ENCODE assay signal across 9 mouse cellular contexts in genomic region chr4:34429456-34430235, GRCm38 (mm10).
A peak's percentile ranks its signal among the peaks of the same experiment; 100 is the strongest.
DNase-seq lines count a peak whose midpoint lies in the region; ATAC-seq and TF ChIP-seq lines count a peak whose summit lies in the region.
"Had no signal": no experiment of that assay in that cellular context is flagged by ENCODE, and none has a peak within 500 bp of the region (broad histone marks: within the 10 kb centered on the region; RNA-seq: fewer than 3 reads in every experiment).

No protein-coding gene starts in this region.

- H3K9me3 ChIP-seq in hindbrain, embryonic 14.5 days (ENCODE audit: control insufficient read depth, low read length): no peaks in the 10 kb centered on the region
- H3K9me3 ChIP-seq in hindbrain, embryonic 12.5 days (replicated peaks): no peaks in the 10 kb centered on the region
- H3K9me3 ChIP-seq: limb, embryonic 13.5 days had no signal

- no peaks in the 10 kb centered on the region for H3K4me1 ChIP-seq in hindbrain, embryonic 14.5 days (replicated peaks; ENCODE audit: control insufficient read depth, insufficient read depth, low read length)
- no peaks in the 10 kb centered on the region for H3K4me1 ChIP-seq in hindbrain, embryonic 12.5 days
- no peaks in the 10 kb centered on the region for H3K4me1 ChIP-seq in kidney, adult 2 months (ENCODE audit: control insufficient read depth, insufficient read depth, low read length)
- H3K4me1 ChIP-seq: limb, embryonic 13.5 days had no signal

- DNase-seq in hindbrain, embryonic 14.5 days (ENCODE audit: low spot score): peak; percentile 15
- DNase-seq in MN1 (ENCODE audit: low spot score): peak; percentile 7
- peak; percentile 5 for DNase-seq in induced T-regulatory cell, adult 2 months (ENCODE audit: low read depth)
- DNase-seq in right cerebral cortex, postnatal 14 days: peak; percentile 13
- DNase-seq in kidney, adult 2 months: no peak
- no peak for DNase-seq in urinary bladder, postnatal 14 days (ENCODE audit: low spot score)

- no peak for TF ChIP-seq CTCF in kidney, adult 2 months (conservative IDR thresholded peaks at IDR 0.05; ENCODE audit: insufficient read depth, insufficient read length, low read depth, low read length)

- no peak overlapping the region for H3K4me2 ChIP-seq in hindbrain, embryonic 14.5 days (replicated peaks)
- no peak overlapping the region for H3K4me2 ChIP-seq in hindbrain, embryonic 12.5 days (replicated peaks)
- H3K4me2 ChIP-seq: limb, embryonic 13.5 days had no signal

- H3K9ac ChIP-seq in hindbrain, embryonic 14.5 days: no peak overlapping the region
- H3K9ac ChIP-seq in hindbrain, embryonic 12.5 days: no peak overlapping the region
- H3K9ac ChIP-seq: limb, embryonic 13.5 days had no signal

- 78% methylated on average over 22 of the region's 22 CpGs for WGBS in hindbrain, embryonic 14.5 days
- 75% methylated on average over 22 of the region's 22 CpGs for WGBS in hindbrain, embryonic 12.5 days
- WGBS in kidney, adult 2 months: 76% methylated on average over 22 of the region's 22 CpGs

- no peak overlapping the region for H3K4me3 ChIP-seq in hindbrain, embryonic 14.5 days (replicated peaks; ENCODE audit: low read length)
- no peak overlapping the region for H3K4me3 ChIP-seq in hindbrain, embryonic 12.5 days
- H3K4me3 ChIP-seq in kidney, adult 2 months (ENCODE audit: insufficient read depth, low read depth, low read length): no peak overlapping the region
- H3K4me3 ChIP-seq: limb, embryonic 13.5 days had no signal

- no peaks in the 10 kb centered on the region for H3K27me3 ChIP-seq in hindbrain, embryonic 14.5 days (ENCODE audit: control insufficient read depth, insufficient read depth, low read length)
- no peaks in the 10 kb centered on the region for H3K27me3 ChIP-seq in hindbrain, embryonic 12.5 days
- H3K27me3 ChIP-seq in kidney, adult 2 months (replicated peaks; ENCODE audit: control insufficient read depth, insufficient read depth, low read length): no peaks in the 10 kb centered on the region; the same call in 1 of the 2 replicates
- H3K27me3 ChIP-seq: limb, embryonic 13.5 days had no signal

- ATAC-seq in hindbrain, embryonic 14.5 days (ENCODE audit: low FRiP score): no peak
- no peak for ATAC-seq in hindbrain, embryonic 12.5 days (ENCODE audit: low FRiP score)
- no peak for ATAC-seq in erythroid progenitor cell, adult 5-6 weeks (replicated peaks; ENCODE audit: low FRiP score, poor library complexity, severe bottlenecking)

- H3K27ac ChIP-seq in hindbrain, embryonic 14.5 days: no peak overlapping the region
- no peak overlapping the region for H3K27ac ChIP-seq in hindbrain, embryonic 12.5 days
- no peak overlapping the region for H3K27ac ChIP-seq in kidney, adult 2 months (ENCODE audit: insufficient read depth, low read depth, low read length)
- H3K27ac ChIP-seq: limb, embryonic 13.5 days had no signal

- no peak for TF ChIP-seq POLR2A in kidney, adult 2 months (IDR thresholded peaks at IDR 0.05; ENCODE audit: low read depth, low read length)

- H3K36me3 ChIP-seq in hindbrain, embryonic 14.5 days (replicated peaks; ENCODE audit: control insufficient read depth, insufficient read depth): no peaks in the 10 kb centered on the region
- H3K36me3 ChIP-seq in hindbrain, embryonic 12.5 days: no peaks in the 10 kb centered on the region
- no peaks in the 10 kb centered on the region for H3K36me3 ChIP-seq in kidney, adult 2 months (ENCODE audit: control insufficient read depth, insufficient read depth, low read length)
- H3K36me3 ChIP-seq: limb, embryonic 13.5 days had no signal

Comparison
In these comparisons a context has a peak if more than half of its experiments do, and no peak if none do; other contexts are left out.
1. DNase-seq: peak in hindbrain, embryonic 14.5 days (single experiment), MN1 (single experiment), induced T-regulatory cell, adult 2 months (single experiment) and right cerebral cortex, postnatal 14 days (single experiment); none in kidney, adult 2 months (single experiment) and urinary bladder, postnatal 14 days (single experiment).